Mouse (Mus musculus) stomach, postnatal 0 days (tissue): ENCODE data around the gene Slc25a43. TPM values are rescaled to one million over a fixed set of nuclear protein-coding genes. Genes with fewer than 3 reads are reported as not detected.

Source experiments
- ATAC-seq: fragments of 200-750 bp; cut with Nextera tagmentation; 2 replicates; pipeline ENCODE4 v1.8.0; 2017; ENCODE audit not compliant: low FRiP score, low TSS enrichment
- DNase-seq: peaks from one replicate; pipeline ENCODE4 v3.0.0-alpha.2; 2016; ENCODE audit warnings: low spot score
- H3K27ac ChIP-seq: fragments of 300-500 bp; sonication (generic); replicated peaks from 2 replicates; pipeline ENCODE4 v1.5.1; 2014; ENCODE audit warnings: mild to moderate bottlenecking, control low read depth
- H3K27me3 ChIP-seq: fragments of 300-500 bp; sonication (generic); 2 replicates; pipeline ENCODE4 v1.6.1; 2014; ENCODE audit warnings: low read length; ENCODE audit not compliant: control insufficient read depth, insufficient read depth
- H3K36me3 ChIP-seq: fragments of 300-500 bp; sonication (generic); 2 replicates; pipeline ENCODE4 v1.6.1; 2014; ENCODE audit warnings: low read length, mixed read lengths; ENCODE audit not compliant: control insufficient read depth, insufficient read depth
- H3K4me1 ChIP-seq: fragments of 300-500 bp; sonication (generic); replicated peaks from 2 replicates; pipeline ENCODE4 v1.6.1; 2014; ENCODE audit warnings: antibody characterized with exemption; ENCODE audit not compliant: control insufficient read depth, insufficient read depth
- H3K4me2 ChIP-seq: fragments of 300-500 bp; sonication (generic); replicated peaks from 2 replicates; pipeline ENCODE4 v1.6.1; 2014; ENCODE audit warnings: low read depth, mild to moderate bottlenecking, control low read depth, moderate library complexity
- H3K4me3 ChIP-seq: fragments of 300-500 bp; sonication (generic); 2 replicates; pipeline ENCODE4 v1.5.1; 2014; ENCODE audit warnings: low read depth, low read length, control low read depth
- H3K9ac ChIP-seq: fragments of 300-500 bp; sonication (generic); 2 replicates; pipeline ENCODE4 v1.6.1; 2014; ENCODE audit warnings: mild to moderate bottlenecking, low read length, control low read depth, mixed read lengths
- H3K9me3 ChIP-seq: fragments of 300-500 bp; sonication (generic); 2 replicates; pipeline ENCODE4 v1.6.1; 2016; ENCODE audit warnings: low read length; ENCODE audit not compliant: control insufficient read depth
- CTCF ChIP-seq: IDR thresholded peaks from 2 replicates; pipeline ENCODE4 v1.5.1; 2016; ENCODE audit warnings: antibody characterized with exemption, low read depth, mild to moderate bottlenecking, moderate library complexity
- EP300 ChIP-seq: optimal IDR thresholded peaks from 2 replicates; pipeline ENCODE3; 2016; ENCODE audit warnings: antibody characterized with exemption
- WGBS: fragments of 180-500 bp; shearing (Covaris S2); extraction: QIAGEN DNeasy Blood & Tissue Kit; methylation state at CpG from one replicate; pipeline ENCODE4 v1.1.7; 2014; 5-methylcytosine and 5-hydroxymethylcytosine counted together
- polyA plus RNA-seq: library from polyadenylated mRNA; unstranded; fragments of >200 nt; fragmentation: Nextera tagmentation; extraction: Ambion mirVana; gene quantifications from 2 replicates; pipeline ENCODE4 v1.2.1, GENCODE M21; 2015

Gene Slc25a43
- polyA plus RNA-seq, 1 experiment from 2014 or later = 1.6 TPM

GRCm38 (mm10) chrX:36758566-36758965 lies 15.1 kb downstream of the Slc25a43 start:
- Histone ChIP-seq H3K36me3 (no peaks in the 10 kb centered on the region), H3K4me3 (no peak overlapping the region), H3K27me3 (no peaks in the 10 kb centered on the region), H3K9ac (no peak overlapping the region), H3K27ac (no peak overlapping the region), H3K9me3 (no peaks in the 10 kb centered on the region), H3K4me1 (no peaks in the 10 kb centered on the region), H3K4me2 (no peak overlapping the region)
- WGBS = 60% methylated on average over 6 of the region's 6 CpGs
- TF ChIP-seq EP300 (no peak), CTCF (no peak)
- no peak for DNase-seq
- ATAC-seq = no peak

DNA sequence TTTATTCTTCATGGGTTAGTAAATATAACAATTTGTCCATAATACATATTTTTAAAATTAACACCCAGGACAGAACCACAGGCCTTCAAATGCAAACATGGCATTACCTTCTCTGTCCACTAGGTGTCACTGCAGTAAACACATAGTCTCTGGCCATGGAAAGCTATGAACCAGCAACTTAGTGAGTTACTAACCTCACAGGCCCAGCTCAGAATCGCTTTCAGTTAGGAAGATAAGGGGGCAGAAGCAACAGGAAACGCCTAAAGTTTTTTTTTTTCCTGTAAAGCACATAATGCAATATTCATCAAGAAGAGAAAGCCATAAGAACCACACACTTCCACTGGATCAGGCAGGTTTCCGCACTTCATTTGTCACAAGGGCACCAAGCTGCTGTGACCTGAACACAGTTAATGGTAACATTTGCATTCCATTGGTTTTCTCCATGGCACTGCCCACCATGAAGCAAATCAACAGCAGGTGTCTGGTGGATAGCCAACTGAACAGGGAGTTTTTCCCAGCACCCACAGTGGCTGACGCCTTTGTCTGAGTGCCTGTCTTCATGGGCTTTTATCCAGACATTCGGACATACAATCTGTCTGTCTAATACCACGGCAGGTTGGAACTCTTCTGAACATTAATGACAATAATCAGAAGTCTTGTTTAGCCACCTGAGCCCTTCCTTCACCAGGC lies 17.6 kb downstream of the Slc25a43 start:
- 61% methylated on average over 6 of the region's 6 CpGs for WGBS
- peak; percentile 32 for DNase-seq
- TF ChIP-seq EP300 = no peak
- TF ChIP-seq CTCF = peak; percentile 82
- no peak overlapping the region for H3K9ac ChIP-seq
- no peaks in the 10 kb centered on the region for H3K4me1 ChIP-seq
- H3K27me3 ChIP-seq = no peaks in the 10 kb centered on the region
- no peak overlapping the region for H3K27ac ChIP-seq
- H3K36me3 ChIP-seq = no peaks in the 10 kb centered on the region
- no peak overlapping the region for H3K4me2 ChIP-seq
- no peak overlapping the region for H3K4me3 ChIP-seq
- ATAC-seq = no peak
- no peaks in the 10 kb centered on the region for H3K9me3 ChIP-seq

DNA sequence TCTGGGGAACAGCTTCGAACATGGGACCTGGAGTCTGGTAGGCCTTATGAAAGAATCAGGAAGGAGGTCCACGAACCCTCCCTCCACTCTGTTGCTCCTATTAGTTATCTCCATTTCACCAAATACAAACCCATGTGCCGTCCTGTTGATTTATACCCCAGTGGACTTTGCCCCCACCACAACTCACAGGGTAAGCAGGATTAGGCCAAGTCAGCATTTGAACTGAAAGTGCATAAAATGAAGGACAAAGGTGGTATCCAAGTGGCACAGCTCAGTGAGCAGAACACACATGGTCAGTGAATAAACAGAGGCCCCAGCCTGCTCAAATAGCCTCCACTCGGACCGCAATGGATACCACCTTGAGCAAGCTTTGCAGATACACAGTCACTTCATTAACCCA lies 18.8 kb downstream of the Slc25a43 start:
- peak; percentile 49 for DNase-seq
- peak; percentile 84 for ATAC-seq
- Histone ChIP-seq H3K4me2 (no peak overlapping the region), H3K36me3 (no peaks in the 10 kb centered on the region), H3K9me3 (no peaks in the 10 kb centered on the region), H3K4me3 (no peak overlapping the region), H3K9ac (no peak overlapping the region), H3K27me3 (no peaks in the 10 kb centered on the region), H3K4me1 (no peaks in the 10 kb centered on the region), H3K27ac (no peak overlapping the region)
- 63% methylated on average over 5 of the region's 5 CpGs for WGBS
- no peak for TF ChIP-seq CTCF
- no peak for TF ChIP-seq EP300

DNA sequence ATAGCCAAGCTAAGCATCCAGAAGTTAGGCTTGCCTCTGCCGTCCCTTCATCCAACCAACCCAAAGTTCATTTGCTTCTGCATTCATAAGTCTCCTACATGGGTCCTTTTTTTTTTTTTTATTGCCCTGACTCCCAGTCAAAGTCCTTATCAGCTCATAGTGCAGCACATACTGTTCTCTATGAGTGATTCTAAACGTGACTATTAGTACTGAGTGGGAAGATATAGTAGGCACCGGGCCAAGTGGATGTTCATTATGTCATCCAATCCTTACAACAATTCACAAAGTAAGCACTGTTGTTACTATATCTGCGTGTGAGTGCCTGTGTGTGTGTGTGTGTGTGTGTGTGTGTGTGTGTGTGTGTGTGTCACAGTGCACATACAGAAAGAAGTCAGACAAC lies 19.4 kb downstream of the Slc25a43 start:
- TF ChIP-seq EP300 (no peak), CTCF (no peak)
- peak; percentile 75 for ATAC-seq

DNA sequence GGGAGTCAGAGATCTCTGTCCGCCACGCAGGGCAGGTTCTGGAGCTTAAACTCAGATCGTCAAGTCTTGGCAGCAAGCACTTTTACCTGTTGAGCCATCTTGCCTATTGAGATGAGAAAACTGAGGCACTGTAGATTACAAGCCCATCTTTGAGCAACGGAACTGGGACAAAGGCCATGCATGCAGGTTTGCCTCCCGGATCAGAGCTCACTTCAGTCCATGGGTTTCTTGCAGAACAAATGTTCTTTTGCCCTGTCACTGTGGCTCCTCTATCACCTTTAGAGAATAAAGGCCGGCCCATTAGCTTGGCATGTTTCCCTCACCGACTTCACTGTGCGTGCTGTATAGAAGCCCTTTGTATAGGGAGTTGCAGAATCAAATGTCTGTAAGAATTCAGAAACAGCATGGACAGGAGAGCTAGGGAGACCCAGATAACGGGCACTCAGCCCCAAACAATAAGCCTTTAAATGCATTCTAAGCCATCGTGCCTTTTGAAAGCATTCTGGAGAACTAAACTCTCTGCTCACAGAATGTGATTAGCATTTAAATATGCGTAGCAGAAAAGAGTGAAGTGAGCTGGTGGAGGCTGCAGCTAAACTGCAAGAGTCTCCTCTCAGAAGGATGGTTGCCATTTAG lies 20.0 kb downstream of the Slc25a43 start:
- H3K4me2 ChIP-seq = no peak overlapping the region
- no peaks in the 10 kb centered on the region for H3K9me3 ChIP-seq
- H3K4me3 ChIP-seq = no peak overlapping the region
- ATAC-seq (no peak), DNase-seq (no peak)
- H3K27ac ChIP-seq = no peak overlapping the region
- no peak overlapping the region for H3K9ac ChIP-seq
- no peak for TF ChIP-seq CTCF
- TF ChIP-seq EP300 = no peak
- WGBS = 49% methylated on average over 11 of the region's 11 CpGs
- no peaks in the 10 kb centered on the region for H3K27me3 ChIP-seq
- H3K36me3 ChIP-seq = no peaks in the 10 kb centered on the region
- no peaks in the 10 kb centered on the region for H3K4me1 ChIP-seq

More for the DNA sequence above, 19.4 kb downstream of the Slc25a43 start:
- H3K4me2 ChIP-seq = no peak overlapping the region
- H3K4me1 ChIP-seq = no peaks in the 10 kb centered on the region
- H3K9ac ChIP-seq = no peak overlapping the region
- H3K27me3 ChIP-seq = no peaks in the 10 kb centered on the region
- H3K36me3 ChIP-seq = no peaks in the 10 kb centered on the region
- H3K27ac ChIP-seq = no peak overlapping the region
- H3K4me3 ChIP-seq = no peak overlapping the region
- no peaks in the 10 kb centered on the region for H3K9me3 ChIP-seq
- 50% methylated on average over 4 of the region's 4 CpGs for WGBS
- peak; percentile 30 for DNase-seq

DNA sequence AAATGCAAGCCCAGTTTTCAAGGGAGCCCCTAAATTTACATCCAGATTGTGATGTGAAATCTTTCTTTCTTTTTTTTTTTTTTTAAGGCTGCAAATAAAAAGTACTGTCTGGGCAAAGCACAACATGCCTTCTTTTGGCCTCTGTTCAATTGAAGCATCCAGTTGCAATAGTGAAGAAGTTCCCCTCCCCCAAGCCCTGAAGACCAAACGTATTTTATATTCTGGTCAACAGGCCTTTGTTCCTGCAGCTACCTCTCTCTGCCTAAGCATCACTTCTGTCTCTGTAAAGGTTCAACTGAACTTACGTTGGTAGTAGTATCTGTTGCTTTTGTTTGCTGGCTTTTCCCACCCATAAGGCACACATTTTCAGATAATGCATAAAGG lies 20.5 kb downstream of the Slc25a43 start:
- Histone ChIP-seq H3K27ac (no peak overlapping the region), H3K9ac (no peak overlapping the region), H3K36me3 (no peaks in the 10 kb centered on the region), H3K4me1 (no peaks in the 10 kb centered on the region), H3K9me3 (no peaks in the 10 kb centered on the region), H3K4me2 (no peak overlapping the region), H3K4me3 (no peak overlapping the region), H3K27me3 (no peaks in the 10 kb centered on the region)
- DNase-seq (no peak), ATAC-seq (no peak)
- WGBS = 47% methylated on average over 2 of the region's 2 CpGs
- TF ChIP-seq EP300 (no peak), CTCF (no peak)
